Mouse (Mus musculus): ENCODE measurements around the gene Btbd9. TPM values are rescaled to one million over a fixed set of nuclear protein-coding genes. Genes with fewer than 3 reads are reported as not detected.

Gene Btbd9
- polyA plus RNA-seq, 1 experiment: 27.2 TPM

GRCm38 (mm10) chr17:30454155-30454861, 122.0 kb downstream of the Btbd9 start:
- DNase-seq (ENCODE audit: low read depth): no peak

- DNase-seq (ENCODE audit: low read depth): no peak
Measured at GRCm38 (mm10) chr17:30453272-30453671, 123.0 kb downstream of the Btbd9 start.

GRCm38 (mm10) chr17:30452363-30452762, 123.9 kb downstream of the Btbd9 start:
- no peak for DNase-seq (ENCODE audit: low read depth)

GRCm38 (mm10) chr17:30448562-30448961, 127.7 kb downstream of the Btbd9 start:
- DNase-seq (ENCODE audit: low read depth): no peak

GRCm38 (mm10) chr17:30445805-30446441, 130.4 kb downstream of the Btbd9 start:
- no peak for DNase-seq (ENCODE audit: low read depth)

- DNase-seq (ENCODE audit: low read depth): no peak
Measured at GRCm38 (mm10) chr17:30439702-30440101, 136.6 kb downstream of the Btbd9 start.

- DNase-seq (ENCODE audit: low read depth): no peak
Measured at GRCm38 (mm10) chr17:30438786-30439185, 137.5 kb downstream of the Btbd9 start.

- DNase-seq (ENCODE audit: low read depth): no peak
Measured at GRCm38 (mm10) chr17:30436021-30436461, 140.2 kb downstream of the Btbd9 start.

GRCm38 (mm10) chr17:30435478-30435877, 140.8 kb downstream of the Btbd9 start:
- DNase-seq (ENCODE audit: low read depth): no peak

- DNase-seq (ENCODE audit: low read depth): no peak
Measured at GRCm38 (mm10) chr17:30432094-30432493, 144.2 kb downstream of the Btbd9 start.

- no peak for DNase-seq (ENCODE audit: low read depth)
Measured at GRCm38 (mm10) chr17:30430961-30431640, 145.2 kb downstream of the Btbd9 start.

GRCm38 (mm10) chr17:30428661-30429060, 147.6 kb downstream of the Btbd9 start:
- DNase-seq (ENCODE audit: low read depth): no peak

GRCm38 (mm10) chr17:30423256-30423852, 152.9 kb downstream of the Btbd9 start:
- peak; percentile 30 for DNase-seq (ENCODE audit: low read depth)

GRCm38 (mm10) chr17:30422278-30422677, 154.0 kb downstream of the Btbd9 start:
- no peak for DNase-seq (ENCODE audit: low read depth)

- DNase-seq (ENCODE audit: low read depth): no peak
Measured at GRCm38 (mm10) chr17:30421256-30421655, 155.0 kb downstream of the Btbd9 start.

GRCm38 (mm10) chr17:30419494-30419893, 156.8 kb downstream of the Btbd9 start:
- DNase-seq (ENCODE audit: low read depth): no peak

GRCm38 (mm10) chr17:30418510-30418909, 157.8 kb downstream of the Btbd9 start:
- no peak for DNase-seq (ENCODE audit: low read depth)

- no peak for DNase-seq (ENCODE audit: low read depth)
Measured at GRCm38 (mm10) chr17:30417106-30417505, 159.2 kb downstream of the Btbd9 start.

- DNase-seq (ENCODE audit: low read depth): no peak
Measured at GRCm38 (mm10) chr17:30415693-30416092, 160.6 kb downstream of the Btbd9 start.

- DNase-seq (ENCODE audit: low read depth): no peak
Measured at GRCm38 (mm10) chr17:30412991-30413390, 163.3 kb downstream of the Btbd9 start.

- no peak for DNase-seq (ENCODE audit: low read depth)
Measured at GRCm38 (mm10) chr17:30406002-30406401, 170.3 kb downstream of the Btbd9 start.

- DNase-seq (ENCODE audit: low read depth): no peak
Measured at GRCm38 (mm10) chr17:30402871-30403270, 173.4 kb downstream of the Btbd9 start.

Measured in gonadal fat pad, adult 2 months (tissue).